Mouse (Mus musculus): ENCODE data around the gene Nox1. TPM values are rescaled to one million over a fixed set of nuclear protein-coding genes. Genes with fewer than 3 reads are reported as not detected.

The Nox1 gene
- polyA plus RNA-seq, 1 experiment from 2014 or later: 0.25 TPM

- Histone ChIP-seq H3K9ac (ENCODE audit: low read length) (no peak overlapping the region), H3K4me2 (ENCODE audit: low read depth, low read length) (no peak overlapping the region), H3K4me1 (ENCODE audit: control insufficient read depth, insufficient read depth, low read length) (peaks cover 3% of the 10 kb centered on the region; the same call in 1 of the 2 replicates), H3K27me3 (ENCODE audit: control insufficient read depth, insufficient read depth, low read length) (no peaks in the 10 kb centered on the region), H3K4me3 (ENCODE audit: low read length) (no peak overlapping the region), H3K27ac (ENCODE audit: low read length) (no peak overlapping the region), H3K36me3 (ENCODE audit: control insufficient read depth, insufficient read depth) (no peaks in the 10 kb centered on the region), H3K9me3 (replicated peaks; ENCODE audit: control insufficient read depth, low read length) (no peaks in the 10 kb centered on the region)
- 40% methylated on average over 7 of the region's 7 CpGs for WGBS
- no peak for ATAC-seq (replicated peaks; ENCODE audit: extremely low read depth, insufficient read depth, low FRiP score)
Observed at GRCm38 (mm10) chrX:134158151-134158550, 63.6 kb downstream of the Nox1 start.

GRCm38 (mm10) chrX:134141986-134142385, 79.8 kb downstream of the Nox1 start:
- 63% methylated on average over 4 of the region's 4 CpGs for WGBS
- Histone ChIP-seq H3K27me3 (ENCODE audit: control insufficient read depth, insufficient read depth, low read length) (no peaks in the 10 kb centered on the region), H3K36me3 (ENCODE audit: control insufficient read depth, insufficient read depth) (no peaks in the 10 kb centered on the region), H3K9me3 (replicated peaks; ENCODE audit: control insufficient read depth, low read length) (no peaks in the 10 kb centered on the region), H3K4me1 (ENCODE audit: control insufficient read depth, insufficient read depth, low read length) (no peaks in the 10 kb centered on the region), H3K4me3 (ENCODE audit: low read length) (no peak overlapping the region), H3K27ac (ENCODE audit: low read length) (no peak overlapping the region), H3K9ac (ENCODE audit: low read length) (no peak overlapping the region), H3K4me2 (ENCODE audit: low read depth, low read length) (no peak overlapping the region)
- no peak for ATAC-seq (replicated peaks; ENCODE audit: extremely low read depth, insufficient read depth, low FRiP score)

GRCm38 (mm10) chrX:134141551-134141950, 80.2 kb downstream of the Nox1 start:
- Histone ChIP-seq H3K4me1 (ENCODE audit: control insufficient read depth, insufficient read depth, low read length) (no peaks in the 10 kb centered on the region), H3K9ac (ENCODE audit: low read length) (no peak overlapping the region), H3K27me3 (ENCODE audit: control insufficient read depth, insufficient read depth, low read length) (no peaks in the 10 kb centered on the region), H3K9me3 (replicated peaks; ENCODE audit: control insufficient read depth, low read length) (no peaks in the 10 kb centered on the region), H3K36me3 (ENCODE audit: control insufficient read depth, insufficient read depth) (no peaks in the 10 kb centered on the region), H3K27ac (ENCODE audit: low read length) (no peak overlapping the region), H3K4me3 (ENCODE audit: low read length) (no peak overlapping the region), H3K4me2 (ENCODE audit: low read depth, low read length) (no peak overlapping the region)
- WGBS: 65% methylated on average over 1 of the region's 1 CpGs
- ATAC-seq (replicated peaks; ENCODE audit: extremely low read depth, insufficient read depth, low FRiP score): no peak

GRCm38 (mm10) chrX:134140024-134140423, 81.7 kb downstream of the Nox1 start:
- Histone ChIP-seq H3K36me3 (ENCODE audit: control insufficient read depth, insufficient read depth) (no peaks in the 10 kb centered on the region), H3K9me3 (replicated peaks; ENCODE audit: control insufficient read depth, low read length) (no peaks in the 10 kb centered on the region), H3K27ac (ENCODE audit: low read length) (no peak overlapping the region), H3K4me2 (ENCODE audit: low read depth, low read length) (no peak overlapping the region), H3K9ac (ENCODE audit: low read length) (no peak overlapping the region), H3K4me1 (ENCODE audit: control insufficient read depth, insufficient read depth, low read length) (no peaks in the 10 kb centered on the region), H3K4me3 (ENCODE audit: low read length) (no peak overlapping the region), H3K27me3 (ENCODE audit: control insufficient read depth, insufficient read depth, low read length) (no peaks in the 10 kb centered on the region)
- ATAC-seq (replicated peaks; ENCODE audit: extremely low read depth, insufficient read depth, low FRiP score): no peak
- WGBS: 77% methylated on average over 6 of the region's 6 CpGs

GRCm38 (mm10) chrX:134133821-134134220, 87.9 kb downstream of the Nox1 start:
- H3K27me3 ChIP-seq (ENCODE audit: control insufficient read depth, insufficient read depth, low read length): no peaks in the 10 kb centered on the region
- no peaks in the 10 kb centered on the region for H3K36me3 ChIP-seq (ENCODE audit: control insufficient read depth, insufficient read depth)
- no peak for ATAC-seq (replicated peaks; ENCODE audit: extremely low read depth, insufficient read depth, low FRiP score)
- H3K9ac ChIP-seq (ENCODE audit: low read length): no peak overlapping the region
- no peak overlapping the region for H3K4me2 ChIP-seq (ENCODE audit: low read depth, low read length)
- H3K9me3 ChIP-seq (replicated peaks; ENCODE audit: control insufficient read depth, low read length): no peaks in the 10 kb centered on the region
- H3K27ac ChIP-seq (ENCODE audit: low read length): no peak overlapping the region
- no peak overlapping the region for H3K4me3 ChIP-seq (ENCODE audit: low read length)
- no peaks in the 10 kb centered on the region for H3K4me1 ChIP-seq (ENCODE audit: control insufficient read depth, insufficient read depth, low read length)
- WGBS: 46% methylated on average over 3 of the region's 3 CpGs

GRCm38 (mm10) chrX:134132295-134132694, 89.5 kb downstream of the Nox1 start:
- no peaks in the 10 kb centered on the region for H3K36me3 ChIP-seq (ENCODE audit: control insufficient read depth, insufficient read depth)
- no peak for ATAC-seq (replicated peaks; ENCODE audit: extremely low read depth, insufficient read depth, low FRiP score)
- H3K4me2 ChIP-seq (ENCODE audit: low read depth, low read length): no peak overlapping the region
- H3K9me3 ChIP-seq (replicated peaks; ENCODE audit: control insufficient read depth, low read length): no peaks in the 10 kb centered on the region
- H3K27ac ChIP-seq (ENCODE audit: low read length): no peak overlapping the region
- 0 out of 2 replicates have a peak, but pooled peaks cover 2% of the 10 kb centered on the region for H3K27me3 ChIP-seq (ENCODE audit: control insufficient read depth, insufficient read depth, low read length)
- no peak overlapping the region for H3K4me3 ChIP-seq (ENCODE audit: low read length)
- whole genome bisulfite sequencing: 17% methylated on average over 5 of the region's 5 CpGs
- H3K4me1 ChIP-seq (ENCODE audit: control insufficient read depth, insufficient read depth, low read length): no peaks in the 10 kb centered on the region
- no peak overlapping the region for H3K9ac ChIP-seq (ENCODE audit: low read length)

GRCm38 (mm10) chrX:134128549-134128948, 93.2 kb downstream of the Nox1 start:
- H3K9me3 ChIP-seq (replicated peaks; ENCODE audit: control insufficient read depth, low read length): no peaks in the 10 kb centered on the region
- H3K27me3 ChIP-seq (ENCODE audit: control insufficient read depth, insufficient read depth, low read length): 0 out of 2 replicates have a peak, but pooled peaks cover 2% of the 10 kb centered on the region

GRCm38 (mm10) chrX:134116417-134116816, 105.3 kb downstream of the Nox1 start:
- H3K36me3 ChIP-seq (ENCODE audit: control insufficient read depth, insufficient read depth): no peaks in the 10 kb centered on the region
- H3K9me3 ChIP-seq (replicated peaks; ENCODE audit: control insufficient read depth, low read length): no peaks in the 10 kb centered on the region
- H3K27me3 ChIP-seq (ENCODE audit: control insufficient read depth, insufficient read depth, low read length): no peaks in the 10 kb centered on the region
- no peak overlapping the region for H3K9ac ChIP-seq (ENCODE audit: low read length)
- H3K4me2 ChIP-seq (ENCODE audit: low read depth, low read length): no peak overlapping the region
- no peak overlapping the region for H3K4me3 ChIP-seq (ENCODE audit: low read length)
- no peaks in the 10 kb centered on the region for H3K4me1 ChIP-seq (ENCODE audit: control insufficient read depth, insufficient read depth, low read length)
- WGBS: 62% methylated on average over 3 of the region's 3 CpGs
- no peak overlapping the region for H3K27ac ChIP-seq (ENCODE audit: low read length)
- no peak for ATAC-seq (replicated peaks; ENCODE audit: extremely low read depth, insufficient read depth, low FRiP score)

More at GRCm38 (mm10) chrX:134128549-134128948, 93.2 kb downstream of the Nox1 start:
- no peaks in the 10 kb centered on the region for H3K4me1 ChIP-seq (ENCODE audit: control insufficient read depth, insufficient read depth, low read length)
- H3K9ac ChIP-seq (ENCODE audit: low read length): no peak overlapping the region
- no peaks in the 10 kb centered on the region for H3K36me3 ChIP-seq (ENCODE audit: control insufficient read depth, insufficient read depth)
- no peak overlapping the region for H3K4me3 ChIP-seq (ENCODE audit: low read length)
- H3K4me2 ChIP-seq (ENCODE audit: low read depth, low read length): no peak overlapping the region
- ATAC-seq (replicated peaks; ENCODE audit: extremely low read depth, insufficient read depth, low FRiP score): no peak
- 61% methylated on average over 3 of the region's 3 CpGs for WGBS
- H3K27ac ChIP-seq (ENCODE audit: low read length): no peak overlapping the region

- H3K27me3 ChIP-seq (ENCODE audit: control insufficient read depth, insufficient read depth, low read length): no peaks in the 10 kb centered on the region
- H3K4me3 ChIP-seq (ENCODE audit: low read length): no peak overlapping the region
- ATAC-seq (replicated peaks; ENCODE audit: extremely low read depth, insufficient read depth, low FRiP score): no peak
- no peak overlapping the region for H3K4me2 ChIP-seq (ENCODE audit: low read depth, low read length)
- WGBS: 50% methylated on average over 3 of the region's 3 CpGs
- H3K9me3 ChIP-seq (replicated peaks; ENCODE audit: control insufficient read depth, low read length): no peaks in the 10 kb centered on the region
- H3K36me3 ChIP-seq (ENCODE audit: control insufficient read depth, insufficient read depth): no peaks in the 10 kb centered on the region
- no peak overlapping the region for H3K9ac ChIP-seq (ENCODE audit: low read length)
- H3K27ac ChIP-seq (ENCODE audit: low read length): no peak overlapping the region
- H3K4me1 ChIP-seq (ENCODE audit: control insufficient read depth, insufficient read depth, low read length): no peaks in the 10 kb centered on the region
Observed at GRCm38 (mm10) chrX:134111767-134112166, 110.0 kb downstream of the Nox1 start.

Data from heart, embryonic 16.5 days (tissue).